Mouse (Mus musculus) hindbrain, postnatal 0 days (tissue): ENCODE results near the gene Nek4. TPM values are rescaled to one million over a fixed set of nuclear protein-coding genes. Genes with fewer than 3 reads are reported as not detected.
A peak's percentile ranks its signal among the peaks of the same experiment; 100 is the strongest.

Source experiments
- ATAC-seq: fragments of 200-750 bp; cut with Nextera tagmentation; 2 replicates; pipeline ENCODE4 v1.8.0; 2017; ENCODE audit warnings: mild to moderate bottlenecking, moderate TSS enrichment, moderate library complexity
- DNase-seq: peaks from one replicate; pipeline ENCODE4 v3.0.0-alpha.2; 2015; ENCODE audit warnings: low spot score
- H3K27ac ChIP-seq: fragments of 300-500 bp; sonication (generic); 2 replicates; pipeline ENCODE4 v1.5.1; 2014; ENCODE audit warnings: mild to moderate bottlenecking
- H3K27me3 ChIP-seq: fragments of 300-500 bp; sonication (generic); 2 replicates; pipeline ENCODE4 v1.6.1; 2014; ENCODE audit warnings: low read length, mixed read lengths; ENCODE audit not compliant: insufficient read depth
- H3K36me3 ChIP-seq: fragments of 300-500 bp; sonication (generic); 2 replicates; pipeline ENCODE4 v1.6.1; 2014; ENCODE audit warnings: low read length, mixed read lengths; ENCODE audit not compliant: insufficient read depth
- H3K4me1 ChIP-seq: fragments of 300-500 bp; sonication (generic); 2 replicates; pipeline ENCODE4 v1.6.1; 2014; ENCODE audit warnings: antibody characterized with exemption, low read length, mixed read lengths; ENCODE audit not compliant: insufficient read depth
- H3K4me2 ChIP-seq: fragments of 300-500 bp; sonication (generic); 2 replicates; pipeline ENCODE4 v1.6.1; 2014; ENCODE audit warnings: low read depth, mild to moderate bottlenecking, low read length, moderate library complexity, mixed read lengths
- H3K4me3 ChIP-seq: fragments of 300-500 bp; sonication (generic); 2 replicates; pipeline ENCODE4 v1.5.1; 2014; ENCODE audit warnings: low read length
- H3K9ac ChIP-seq: fragments of 300-500 bp; sonication (generic); replicated peaks from 2 replicates; pipeline ENCODE4 v1.6.1; 2014; ENCODE audit warnings: mild to moderate bottlenecking, low read length, moderate library complexity, mixed read lengths
- H3K9me3 ChIP-seq: fragments of 300-500 bp; sonication (generic); 2 replicates; pipeline ENCODE4 v1.6.1; 2016; ENCODE audit warnings: low read length, mixed read lengths
- CTCF ChIP-seq: IDR thresholded peaks from 2 replicates; pipeline ENCODE4 v1.5.1; 2016; ENCODE audit warnings: antibody characterized with exemption, control low read depth, low read depth
- WGBS: fragments of 180-500 bp; shearing (Covaris S2); extraction: QIAGEN DNeasy Blood & Tissue Kit; methylation state at CpG from one replicate; pipeline ENCODE4 v1.1.7; 2014; 5-methylcytosine and 5-hydroxymethylcytosine counted together
- polyA plus RNA-seq: library from polyadenylated mRNA; unstranded; fragments of >200 nt; fragmentation: Nextera tagmentation; extraction: Ambion mirVana; gene quantifications from 2 replicates; pipeline ENCODE4 v1.2.1, GENCODE M21; 2015
- total RNA-seq: library from RNA; depleted of rRNA; stranded (reverse); fragments of >200 nt; gene quantifications from 2 replicates; pipeline ENCODE4 v1.2.3, GENCODE M21; 2014

Gene Nek4
- total and polyA plus RNA-seq, 2 experiments from 2014 or later, result 11.8 to 13.3 TPM

GRCm38 (mm10) chr14:30959031-30959430 is 7.9 kb downstream of the Nek4 start:
- no peaks in the 10 kb centered on the region for H3K27me3 ChIP-seq
- H3K9ac ChIP-seq, result no peak overlapping the region
- ATAC-seq (no peak), DNase-seq (no peak)
- TF ChIP-seq CTCF, result no peak
- no peaks in the 10 kb centered on the region for H3K4me1 ChIP-seq
- no peaks in the 10 kb centered on the region for H3K9me3 ChIP-seq
- 94% methylated on average over 4 of the region's 4 CpGs for WGBS
- H3K4me3 ChIP-seq, result no peak overlapping the region
- H3K4me2 ChIP-seq, result no peak overlapping the region
- H3K27ac ChIP-seq, result no peak overlapping the region
- H3K36me3 ChIP-seq, result peaks cover 14% of the 10 kb centered on the region; the same call in 1 of the 2 replicates

GRCm38 (mm10) chr14:30960366-30960765 is 9.2 kb downstream of the Nek4 start:
- Histone ChIP-seq H3K9ac (no peak overlapping the region), H3K27ac (no peak overlapping the region), H3K4me3 (no peak overlapping the region), H3K4me1 (no peaks in the 10 kb centered on the region), H3K36me3 (peaks cover 14% of the 10 kb centered on the region; the same call in 1 of the 2 replicates), H3K4me2 (no peak overlapping the region), H3K9me3 (no peaks in the 10 kb centered on the region), H3K27me3 (no peaks in the 10 kb centered on the region)
- WGBS, result 89% methylated on average over 1 of the region's 1 CpGs
- ATAC-seq (no peak), DNase-seq (no peak)
- TF ChIP-seq CTCF, result no peak

GRCm38 (mm10) chr14:30974204-30974603 is 23.0 kb downstream of the Nek4 start:
- TF ChIP-seq CTCF, result no peak
- Histone ChIP-seq H3K4me1 (no peaks in the 10 kb centered on the region), H3K4me2 (no peak overlapping the region), H3K9me3 (no peaks in the 10 kb centered on the region), H3K9ac (no peak overlapping the region), H3K4me3 (no peak overlapping the region), H3K27me3 (no peaks in the 10 kb centered on the region), H3K36me3 (peaks cover 26% of the 10 kb centered on the region), H3K27ac (peak overlapping the region; percentile 48; the same call in 1 of the 2 replicates)
- DNase-seq (peak; percentile 50), ATAC-seq (peak; percentile 68; the same call in 1 of the 2 replicates)
- 30% methylated on average over 6 of the region's 6 CpGs for WGBS

- H3K9ac ChIP-seq, result no peak overlapping the region
- no peak overlapping the region for H3K4me3 ChIP-seq
- H3K27ac ChIP-seq, result no peak overlapping the region
- no peak for TF ChIP-seq CTCF
- 79% methylated on average over 3 of the region's 3 CpGs for whole genome bisulfite sequencing
- no peak overlapping the region for H3K4me2 ChIP-seq
- ATAC-seq (no peak), DNase-seq (no peak)
- H3K9me3 ChIP-seq, result no peaks in the 10 kb centered on the region
- H3K4me1 ChIP-seq, result no peaks in the 10 kb centered on the region
- no peaks in the 10 kb centered on the region for H3K27me3 ChIP-seq
- H3K36me3 ChIP-seq, result peaks cover 19% of the 10 kb centered on the region; the same call in 1 of the 2 replicates
Measured at GRCm38 (mm10) chr14:30976222-30976621, 25.0 kb downstream of the Nek4 start.

GRCm38 (mm10) chr14:30996417-30996816 is 45.2 kb downstream of the Nek4 start:
- H3K4me2 ChIP-seq, result no peak overlapping the region

GRCm38 (mm10) chr14:31000356-31000755 is 49.2 kb downstream of the Nek4 start:
- peak overlapping the region; percentile 95 for H3K4me3 ChIP-seq
- no peaks in the 10 kb centered on the region for H3K9me3 ChIP-seq
- H3K4me2 ChIP-seq, result peak overlapping the region; percentile 69
- DNase-seq (no peak), ATAC-seq (no peak)
- no peak for TF ChIP-seq CTCF
- 66% methylated on average over 10 of the region's 10 CpGs for WGBS
- H3K9ac ChIP-seq, result peak overlapping the region; percentile 93
- peaks cover 5% of the 10 kb centered on the region; the same call in 1 of the 2 replicates for H3K36me3 ChIP-seq
- no peak overlapping the region for H3K27ac ChIP-seq
- peaks cover 4% of the 10 kb centered on the region for H3K4me1 ChIP-seq
- no peaks in the 10 kb centered on the region for H3K27me3 ChIP-seq

More at GRCm38 (mm10) chr14:30996417-30996816, 45.2 kb downstream of the Nek4 start:
- Histone ChIP-seq H3K27me3 (no peaks in the 10 kb centered on the region), H3K4me3 (no peak overlapping the region), H3K9ac (no peak overlapping the region), H3K36me3 (peaks cover 5% of the 10 kb centered on the region; the same call in 1 of the 2 replicates), H3K9me3 (no peaks in the 10 kb centered on the region), H3K4me1 (no peaks in the 10 kb centered on the region), H3K27ac (no peak overlapping the region)
- no peak for DNase-seq
- ATAC-seq, result no peak
- TF ChIP-seq CTCF, result no peak

- peak; percentile 27 for TF ChIP-seq CTCF
- DNase-seq, result peak; percentile 16
- ATAC-seq, result no peak; the same call in 1 of the 2 replicates
Measured at GRCm38 (mm10) chr14:31000816-31001306, 49.7 kb downstream of the Nek4 start.

More at GRCm38 (mm10) chr14:31000816-31001306, 49.7 kb downstream of the Nek4 start:
- H3K9ac ChIP-seq, result peak overlapping the region; percentile 93
- H3K27me3 ChIP-seq, result no peaks in the 10 kb centered on the region
- peak overlapping the region; percentile 95 for H3K4me3 ChIP-seq
- peak overlapping the region; percentile 69 for H3K4me2 ChIP-seq
- under 1% methylated on average over 21 of the region's 21 CpGs for WGBS
- H3K4me1 ChIP-seq, result peaks cover 4% of the 10 kb centered on the region
- H3K9me3 ChIP-seq, result no peaks in the 10 kb centered on the region
- peak overlapping the region; percentile 96 for H3K27ac ChIP-seq
- peaks cover 5% of the 10 kb centered on the region; the same call in 1 of the 2 replicates for H3K36me3 ChIP-seq
